Mouse (Mus musculus): ENCODE results near the gene Wnt6. TPM values are rescaled to one million over a fixed set of nuclear protein-coding genes. Genes with fewer than 3 reads are reported as not detected.
A peak's percentile ranks its signal among the peaks of the same experiment; 100 is the strongest.

The Wnt6 gene
- polyA plus RNA-seq, 1 experiment from 2014 or later, result 5.7 TPM

DNA sequence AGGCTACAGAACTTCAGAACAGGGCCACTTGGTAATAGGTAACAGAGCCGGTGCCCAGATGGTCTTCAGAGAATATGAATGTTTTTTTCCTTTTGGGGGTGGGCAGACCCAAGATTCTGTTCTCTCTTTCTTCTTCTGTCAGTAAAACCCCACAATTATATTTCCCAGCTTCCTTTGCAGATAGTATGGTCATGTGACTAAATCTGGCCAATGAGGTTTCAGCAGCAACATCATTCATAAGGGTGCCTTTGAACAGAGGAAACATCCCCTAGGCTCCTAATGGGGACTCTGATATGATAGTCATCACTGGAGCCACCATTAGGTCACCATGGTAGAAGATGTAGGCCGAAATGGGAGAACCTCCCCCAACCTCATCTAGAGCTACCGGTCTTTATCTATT, 18.9 kb upstream of the Wnt6 start:
- no peak for ATAC-seq (ENCODE audit: low FRiP score)
- WGBS, result 94% methylated on average over 3 of the region's 3 CpGs
- H3K4me3 ChIP-seq (replicated peaks), result no peak overlapping the region

DNA sequence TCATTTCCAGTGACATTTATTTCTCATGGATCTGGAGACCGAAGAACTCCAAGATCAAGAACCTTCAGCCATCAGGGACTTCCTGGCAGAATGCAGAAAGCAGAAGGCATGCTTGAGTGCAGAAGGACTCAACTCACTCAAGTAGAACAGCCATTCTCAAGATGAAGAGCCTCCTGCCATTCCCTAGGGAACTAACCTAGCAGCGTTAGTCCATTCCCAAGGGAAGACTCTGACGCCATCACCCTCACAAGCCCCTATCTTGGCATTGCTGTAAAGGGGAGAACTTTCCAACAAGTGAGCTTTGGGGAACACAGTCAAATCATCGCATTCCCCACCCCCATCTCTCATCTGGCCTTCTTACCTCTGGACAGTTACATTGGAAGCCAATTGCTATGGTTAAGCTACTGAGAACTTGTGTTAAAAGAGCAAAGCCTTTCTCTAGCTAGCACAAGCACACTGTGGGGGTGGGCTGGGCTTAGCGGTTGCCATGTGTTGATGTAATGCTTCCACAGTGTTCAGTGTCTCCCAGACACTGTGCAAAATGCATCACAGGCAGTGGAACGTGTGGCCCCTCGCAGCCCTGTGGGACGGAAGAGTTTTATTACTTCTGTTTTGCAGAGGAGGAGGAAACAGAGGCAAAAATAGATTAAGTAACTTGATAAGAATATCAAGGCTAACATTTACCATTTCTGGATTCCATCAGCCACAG, 18.3 kb upstream of the Wnt6 start:
- 85% methylated on average over 8 of the region's 8 CpGs for WGBS
- H3K4me2 ChIP-seq, result no peak overlapping the region
- H3K27me3 ChIP-seq (replicated peaks), result peaks cover 8% of the 10 kb centered on the region

More for the DNA sequence above, 18.9 kb upstream of the Wnt6 start:
- no peaks in the 10 kb centered on the region for H3K9me3 ChIP-seq (replicated peaks)
- peaks cover 12% of the 10 kb centered on the region for H3K27me3 ChIP-seq (replicated peaks)
- no peak overlapping the region for H3K9ac ChIP-seq (replicated peaks)
- 0 out of 2 replicates have a peak, but pooled peaks cover 5% of the 10 kb centered on the region for H3K4me1 ChIP-seq
- no peak overlapping the region for H3K27ac ChIP-seq (replicated peaks)
- no peak overlapping the region for H3K4me2 ChIP-seq
- no peaks in the 10 kb centered on the region for H3K36me3 ChIP-seq

DNA sequence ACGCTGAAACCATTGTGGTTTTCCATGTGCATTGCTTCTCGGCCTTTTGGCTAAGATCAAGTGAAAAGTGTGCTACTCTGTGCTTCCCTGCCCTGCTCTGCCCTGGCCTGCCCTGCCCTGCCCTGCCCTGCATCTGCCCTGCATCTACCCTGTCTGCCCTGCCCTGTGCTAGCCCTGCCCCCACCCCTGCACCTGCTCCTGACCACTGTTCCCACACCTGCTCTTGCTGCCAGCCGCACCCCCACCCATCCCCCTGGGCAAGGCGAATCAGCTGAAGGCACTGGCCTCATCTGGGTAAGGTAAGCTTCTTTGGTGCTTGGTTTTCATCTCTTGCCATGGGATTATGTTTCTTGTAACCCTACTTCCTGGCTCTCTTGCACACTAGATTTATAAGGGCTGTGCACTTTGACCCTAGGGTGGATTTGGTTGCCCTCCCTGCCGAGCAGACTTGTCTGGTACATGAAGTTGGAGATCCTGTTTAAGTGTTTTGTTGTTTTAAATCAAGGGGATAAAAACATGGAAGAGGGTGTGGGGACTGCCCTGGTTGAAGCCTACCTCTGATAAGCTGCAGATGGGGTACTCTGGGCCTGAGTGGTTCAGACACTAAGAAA, 17.4 kb upstream of the Wnt6 start:
- H3K4me1 ChIP-seq, result no peaks in the 10 kb centered on the region
- WGBS, result 77% methylated on average over 5 of the region's 5 CpGs
- H3K4me3 ChIP-seq (replicated peaks), result no peak overlapping the region
- peaks cover under 1% of the 10 kb centered on the region; the same call in 1 of the 2 replicates for H3K27me3 ChIP-seq (replicated peaks)
- ATAC-seq (ENCODE audit: low FRiP score), result no peak
- no peaks in the 10 kb centered on the region for H3K9me3 ChIP-seq (replicated peaks)
- H3K4me2 ChIP-seq, result no peak overlapping the region
- no peaks in the 10 kb centered on the region for H3K36me3 ChIP-seq
- H3K27ac ChIP-seq (replicated peaks), result no peak overlapping the region
- H3K9ac ChIP-seq (replicated peaks), result no peak overlapping the region

More for the DNA sequence above, 18.3 kb upstream of the Wnt6 start:
- 0 out of 2 replicates have a peak, but pooled peaks cover 5% of the 10 kb centered on the region for H3K4me1 ChIP-seq
- no peak for ATAC-seq (ENCODE audit: low FRiP score)
- no peak overlapping the region for H3K9ac ChIP-seq (replicated peaks)
- H3K27ac ChIP-seq (replicated peaks), result no peak overlapping the region
- H3K36me3 ChIP-seq, result no peaks in the 10 kb centered on the region
- no peak overlapping the region for H3K4me3 ChIP-seq (replicated peaks)
- no peaks in the 10 kb centered on the region for H3K9me3 ChIP-seq (replicated peaks)

DNA sequence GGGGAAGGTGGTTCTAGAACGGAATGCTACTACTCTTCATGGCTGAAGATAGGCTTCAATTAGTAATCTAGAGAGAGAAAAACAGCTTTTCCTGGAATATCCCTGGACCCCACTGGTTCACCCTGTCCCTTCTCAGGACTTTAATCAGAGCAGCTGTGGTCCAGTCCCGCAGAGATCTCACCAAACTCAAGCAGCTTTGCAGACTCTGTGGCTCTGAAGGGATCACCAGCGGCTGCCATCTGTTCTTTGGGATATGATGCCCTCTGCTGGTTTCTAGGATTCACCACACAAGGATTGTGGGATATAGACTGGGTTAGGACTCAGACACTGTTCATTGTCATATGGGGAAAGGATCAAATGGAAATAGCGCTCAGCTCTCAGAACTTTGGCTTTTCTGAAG, 11.9 kb upstream of the Wnt6 start:
- Histone ChIP-seq H3K9me3 (replicated peaks) (no peaks in the 10 kb centered on the region), H3K36me3 (no peaks in the 10 kb centered on the region), H3K27me3 (replicated peaks) (peaks cover 10% of the 10 kb centered on the region; the same call in 1 of the 2 replicates), H3K4me2 (no peak overlapping the region), H3K4me3 (replicated peaks) (no peak overlapping the region), H3K4me1 (no peaks in the 10 kb centered on the region), H3K27ac (replicated peaks) (no peak overlapping the region), H3K9ac (replicated peaks) (no peak overlapping the region)
- 30% methylated on average over 4 of the region's 4 CpGs for WGBS
- ATAC-seq (ENCODE audit: low FRiP score), result no peak

- Histone ChIP-seq H3K9ac (replicated peaks) (no peak overlapping the region), H3K27ac (replicated peaks) (no peak overlapping the region), H3K9me3 (replicated peaks) (no peaks in the 10 kb centered on the region), H3K27me3 (replicated peaks) (peaks cover 19% of the 10 kb centered on the region; the same call in 1 of the 2 replicates), H3K4me3 (replicated peaks) (no peak overlapping the region), H3K4me1 (no peaks in the 10 kb centered on the region), H3K36me3 (no peaks in the 10 kb centered on the region), H3K4me2 (no peak overlapping the region)
- 3% methylated on average over 6 of the region's 6 CpGs for WGBS
- ATAC-seq (ENCODE audit: low FRiP score), result no peak
Measured at GRCm38 (mm10) chr1:74763081-74763480, 8.6 kb upstream of the Wnt6 start.

GRCm38 (mm10) chr1:74770727-74771466, 795 bp upstream of the Wnt6 start:
- Histone ChIP-seq H3K27me3 (replicated peaks) (peaks cover 80% of the 10 kb centered on the region), H3K27ac (replicated peaks) (no peak overlapping the region), H3K9me3 (replicated peaks) (no peaks in the 10 kb centered on the region), H3K4me2 (peak overlapping the region; percentile 95), H3K9ac (replicated peaks) (no peak overlapping the region; the same call in 1 of the 2 replicates), H3K4me3 (replicated peaks) (peak overlapping the region; percentile 45), H3K4me1 (peaks cover 31% of the 10 kb centered on the region), H3K36me3 (no peaks in the 10 kb centered on the region)
- ATAC-seq (ENCODE audit: low FRiP score), result no peak
- WGBS, result 1% methylated on average over 35 of the region's 35 CpGs

GRCm38 (mm10) chr1:74771467-74771844, 236 bp upstream of the Wnt6 start:
- 3% methylated on average over 19 of the region's 26 CpGs for WGBS
- 0 out of 2 replicates have a peak, but pooled peaks have one; percentile 40 for ATAC-seq (ENCODE audit: low FRiP score)

DNA sequence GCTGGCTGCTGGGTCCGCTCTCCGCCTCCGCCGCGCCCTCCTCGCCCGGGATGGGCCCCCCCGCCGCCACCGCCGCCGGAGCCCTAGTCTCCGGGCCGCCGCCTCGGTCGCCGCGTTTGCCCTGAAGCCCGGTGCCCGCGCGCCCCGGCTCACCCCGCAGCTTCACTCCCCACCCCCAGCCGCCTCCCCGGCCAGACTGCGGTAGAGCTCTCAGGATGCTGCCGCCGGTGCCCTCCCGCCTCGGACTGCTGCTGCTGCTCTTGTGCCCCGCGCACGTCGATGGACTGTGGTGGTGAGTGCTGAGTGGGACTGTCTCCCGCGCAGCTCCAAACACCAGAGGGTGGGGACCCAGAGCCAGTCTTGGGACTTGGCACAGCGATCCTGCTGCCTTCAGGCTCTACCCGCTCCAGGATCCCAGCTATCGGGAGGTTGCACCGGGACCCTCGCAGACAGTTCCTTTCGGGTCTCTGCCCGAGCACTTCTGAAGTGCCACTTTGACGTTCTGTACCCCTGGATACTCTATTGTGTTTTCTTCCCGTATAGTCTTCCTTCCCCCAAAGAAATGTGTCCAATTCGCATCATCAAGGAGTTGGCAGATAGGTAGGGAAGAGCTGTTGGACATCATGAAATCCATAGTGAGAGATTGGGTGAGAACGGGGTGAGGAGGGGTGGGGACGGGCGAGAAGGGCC, 384 bp downstream of the Wnt6 start:
- H3K36me3 ChIP-seq, result no peaks in the 10 kb centered on the region
- no peak overlapping the region for H3K27ac ChIP-seq (replicated peaks)
- ATAC-seq (ENCODE audit: low FRiP score), result no peak
- H3K4me2 ChIP-seq, result peak overlapping the region; percentile 95
- under 1% methylated on average over 32 of the region's 51 CpGs for WGBS
- H3K4me1 ChIP-seq, result peaks cover 31% of the 10 kb centered on the region
- H3K9ac ChIP-seq (replicated peaks), result peak overlapping the region; percentile 32
- peaks cover 91% of the 10 kb centered on the region for H3K27me3 ChIP-seq (replicated peaks)
- no peaks in the 10 kb centered on the region for H3K9me3 ChIP-seq (replicated peaks)
- H3K4me3 ChIP-seq (replicated peaks), result peak overlapping the region; percentile 45

More at GRCm38 (mm10) chr1:74771467-74771844, 236 bp upstream of the Wnt6 start:
- Histone ChIP-seq H3K27me3 (replicated peaks) (peaks cover 85% of the 10 kb centered on the region), H3K4me1 (peaks cover 31% of the 10 kb centered on the region), H3K9ac (replicated peaks) (peak overlapping the region; percentile 32; the same call in 1 of the 2 replicates), H3K27ac (replicated peaks) (no peak overlapping the region), H3K4me2 (peak overlapping the region; percentile 95), H3K36me3 (no peaks in the 10 kb centered on the region), H3K9me3 (replicated peaks) (no peaks in the 10 kb centered on the region), H3K4me3 (replicated peaks) (peak overlapping the region; percentile 45)

- H3K4me2 ChIP-seq, result peak overlapping the region; percentile 95
- no peaks in the 10 kb centered on the region for H3K9me3 ChIP-seq (replicated peaks)
- no peak overlapping the region for H3K9ac ChIP-seq (replicated peaks)
- ATAC-seq (ENCODE audit: low FRiP score), result peak; percentile 72
- no peaks in the 10 kb centered on the region for H3K36me3 ChIP-seq
- H3K4me1 ChIP-seq, result peaks cover 31% of the 10 kb centered on the region
- H3K4me3 ChIP-seq (replicated peaks), result peak overlapping the region; percentile 45
- under 1% methylated on average over 15 of the region's 15 CpGs for WGBS
- peaks cover 90% of the 10 kb centered on the region for H3K27me3 ChIP-seq (replicated peaks)
- no peak overlapping the region for H3K27ac ChIP-seq (replicated peaks)
Measured at GRCm38 (mm10) chr1:74773136-74773535, 1.4 kb downstream of the Wnt6 start.

DNA sequence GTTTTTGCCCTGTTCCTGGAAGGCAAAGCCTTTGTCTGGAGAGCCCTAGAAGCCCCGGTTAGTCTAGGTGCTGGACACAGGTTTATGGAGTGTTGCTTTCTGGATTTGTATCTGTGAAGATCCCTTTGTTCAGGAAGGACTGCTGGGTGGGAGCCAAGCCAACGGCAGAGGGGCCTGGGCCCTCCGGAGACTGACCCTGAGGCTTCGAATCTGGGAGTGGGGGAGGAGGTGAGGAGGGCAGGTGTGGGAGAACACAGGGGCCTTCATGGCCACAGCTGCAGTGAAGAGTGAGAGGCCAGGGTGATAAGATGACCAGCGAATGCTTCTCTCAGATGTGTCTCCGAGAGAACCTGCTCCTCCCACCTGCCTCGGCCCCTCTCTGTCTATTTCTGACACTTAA, 2.4 kb downstream of the Wnt6 start:
- Histone ChIP-seq H3K4me3 (replicated peaks) (no peak overlapping the region), H3K9me3 (replicated peaks) (no peaks in the 10 kb centered on the region), H3K27ac (replicated peaks) (no peak overlapping the region), H3K9ac (replicated peaks) (no peak overlapping the region), H3K4me2 (no peak overlapping the region), H3K4me1 (peaks cover 31% of the 10 kb centered on the region), H3K27me3 (replicated peaks) (peaks cover 87% of the 10 kb centered on the region), H3K36me3 (no peaks in the 10 kb centered on the region)
- 16% methylated on average over 7 of the region's 7 CpGs for WGBS
- ATAC-seq (ENCODE audit: low FRiP score), result no peak

DNA sequence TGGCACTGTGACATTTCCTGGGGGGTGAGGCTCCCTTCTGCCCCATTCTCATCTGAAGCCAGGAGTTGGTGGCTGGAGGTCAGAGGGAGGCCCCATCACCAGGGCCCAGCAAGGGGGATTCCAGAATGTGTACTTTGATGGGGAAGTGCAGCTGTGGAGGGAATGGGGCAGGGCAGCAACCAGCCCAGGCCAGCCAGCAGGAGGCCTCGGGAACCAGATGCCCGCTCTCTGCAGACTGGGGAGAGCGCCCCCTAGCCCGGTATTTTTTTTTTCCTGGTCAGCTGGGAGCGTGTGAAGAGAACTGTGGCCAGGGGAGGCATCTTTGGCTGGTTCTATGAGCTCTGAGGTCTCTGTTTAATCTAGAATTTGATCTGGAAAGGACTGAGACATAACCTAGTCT, 4.1 kb downstream of the Wnt6 start:
- no peak overlapping the region for H3K4me2 ChIP-seq

More for the DNA sequence above, 4.1 kb downstream of the Wnt6 start:
- Histone ChIP-seq H3K9me3 (replicated peaks) (no peaks in the 10 kb centered on the region), H3K27me3 (replicated peaks) (peaks cover 78% of the 10 kb centered on the region), H3K4me1 (peaks cover 28% of the 10 kb centered on the region), H3K27ac (replicated peaks) (no peak overlapping the region), H3K36me3 (no peaks in the 10 kb centered on the region), H3K4me3 (replicated peaks) (no peak overlapping the region), H3K9ac (replicated peaks) (no peak overlapping the region)
- 12% methylated on average over 5 of the region's 5 CpGs for WGBS
- ATAC-seq (ENCODE audit: low FRiP score), result no peak
